Mouse (Mus musculus) testis, adult 2 months (tissue): ENCODE measurements at regions not wholly inside any gene's neighbourhood (a gene's known extent, or its start where the extent isn't known, plus 50 kb on each side); places are given as distances from the start of the nearest gene placed in this dataset.

ENCODE experiments used
- H3K27ac ChIP-seq: fragments of 200-500 bp; 2 replicates; pipeline ENCODE4 v1.5.1; 2012; ENCODE audit warnings: low read depth, low read length; ENCODE audit not compliant: control insufficient read depth, insufficient read depth
- H3K27me3 ChIP-seq: fragments of 200-500 bp; 2 replicates; pipeline ENCODE4 v1.6.1; 2012; ENCODE audit warnings: mild to moderate bottlenecking, low read length, moderate library complexity; ENCODE audit not compliant: control insufficient read depth, insufficient read depth
- H3K36me3 ChIP-seq: fragments of 200-500 bp; 2 replicates; pipeline ENCODE4 v1.6.1; 2012; ENCODE audit warnings: mild to moderate bottlenecking, low read length; ENCODE audit not compliant: control insufficient read depth, insufficient read depth
- H3K4me1 ChIP-seq: fragments of 200-500 bp; 2 replicates; pipeline ENCODE4 v1.6.1; 2012; ENCODE audit warnings: low read length; ENCODE audit not compliant: control insufficient read depth, insufficient read depth
- H3K4me3 ChIP-seq: fragments of 200-500 bp; 2 replicates; pipeline ENCODE4 v1.5.1; 2012; ENCODE audit warnings: low read depth, mild to moderate bottlenecking, low read length, moderate library complexity, mixed read lengths; ENCODE audit not compliant: control insufficient read depth
- CTCF ChIP-seq: fragments of 200-500 bp; IDR thresholded peaks from 2 replicates; pipeline ENCODE4 v1.5.1; 2012; ENCODE audit warnings: low read depth, mild to moderate bottlenecking, inconsistent platforms, low read length, moderate library complexity; ENCODE audit not compliant: control insufficient read depth, insufficient read depth, insufficient replicate concordance
- POLR2A ChIP-seq: fragments of 200-500 bp; IDR thresholded peaks from 2 replicates; pipeline ENCODE4 v1.6.1; 2012; ENCODE audit warnings: low read depth, mild to moderate bottlenecking, inconsistent platforms, low read length, moderate library complexity; ENCODE audit not compliant: control insufficient read depth

DNA sequence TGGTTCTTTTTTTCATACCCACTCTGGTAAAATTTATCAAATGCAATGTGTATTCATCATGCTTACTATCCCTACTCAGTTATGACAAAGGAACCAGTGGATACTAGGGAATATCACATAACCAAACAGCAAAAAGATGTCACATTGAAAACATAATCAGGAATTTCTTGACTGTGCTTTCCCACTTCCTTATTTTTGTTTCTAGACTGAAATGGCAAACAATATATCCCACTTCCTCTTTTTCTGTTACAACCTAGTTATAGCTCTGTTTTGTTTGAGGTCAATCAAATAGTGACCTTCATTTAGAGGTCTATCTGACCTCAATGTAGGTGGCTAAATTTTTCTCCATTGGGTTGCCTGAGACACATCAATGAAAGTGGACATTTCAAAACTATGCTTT lies 359.9 kb downstream of the Gja1 start:
- H3K27ac ChIP-seq: no peak overlapping the region
- no peaks in the 10 kb centered on the region for H3K36me3 ChIP-seq
- no peak overlapping the region for H3K4me3 ChIP-seq
- H3K27me3 ChIP-seq: no peaks in the 10 kb centered on the region
- TF ChIP-seq POLR2A: no peak
- no peak for TF ChIP-seq CTCF
- no peaks in the 10 kb centered on the region for H3K4me1 ChIP-seq

DNA sequence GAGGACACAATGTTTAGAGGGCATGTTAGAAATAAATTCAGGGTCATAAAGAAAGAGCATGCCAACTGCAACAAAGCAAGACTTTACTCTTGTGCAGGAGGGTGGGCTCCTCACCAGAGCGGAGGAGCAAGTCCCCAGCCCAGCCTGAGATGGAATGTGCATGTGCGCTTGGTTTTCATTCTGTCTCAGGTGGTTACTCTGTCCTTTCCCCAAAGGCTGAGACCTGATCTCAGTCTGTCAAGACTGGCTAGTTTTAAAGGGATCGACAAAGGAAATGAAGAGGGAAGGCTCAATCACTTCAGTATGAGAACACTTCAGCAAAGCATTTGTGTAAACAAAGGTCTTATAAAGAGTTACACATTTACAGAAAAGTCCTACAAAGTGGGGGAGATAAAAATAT lies 362.5 kb downstream of the Gja1 start:
- Histone ChIP-seq H3K4me1 (no peaks in the 10 kb centered on the region), H3K36me3 (no peaks in the 10 kb centered on the region), H3K4me3 (no peak overlapping the region), H3K27ac (no peak overlapping the region), H3K27me3 (no peaks in the 10 kb centered on the region)
- TF ChIP-seq POLR2A (no peak), CTCF (no peak)

DNA sequence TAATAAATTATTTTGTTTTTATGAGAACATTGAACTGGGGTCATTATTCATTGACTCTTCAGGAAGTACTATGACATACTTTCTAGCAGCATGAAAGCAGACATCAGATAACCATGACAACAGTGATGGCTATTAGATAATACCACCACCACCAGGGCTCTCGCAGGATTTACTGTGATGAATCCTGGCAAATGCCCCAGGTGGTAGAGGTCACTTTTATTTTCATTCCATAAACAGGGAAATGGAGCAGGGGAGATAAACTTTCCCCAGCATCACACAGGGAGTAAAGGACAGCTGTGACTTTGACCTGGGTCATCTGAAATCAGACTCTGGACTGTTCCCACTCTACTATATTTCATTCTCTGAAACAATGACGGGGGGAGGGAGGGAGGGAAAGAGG lies 375.0 kb downstream of the Gja1 start:
- no peaks in the 10 kb centered on the region for H3K36me3 ChIP-seq
- H3K4me1 ChIP-seq: no peaks in the 10 kb centered on the region
- no peak overlapping the region for H3K4me3 ChIP-seq
- H3K27ac ChIP-seq: no peak overlapping the region
- H3K27me3 ChIP-seq: no peaks in the 10 kb centered on the region
- TF ChIP-seq POLR2A (no peak), CTCF (no peak)

DNA sequence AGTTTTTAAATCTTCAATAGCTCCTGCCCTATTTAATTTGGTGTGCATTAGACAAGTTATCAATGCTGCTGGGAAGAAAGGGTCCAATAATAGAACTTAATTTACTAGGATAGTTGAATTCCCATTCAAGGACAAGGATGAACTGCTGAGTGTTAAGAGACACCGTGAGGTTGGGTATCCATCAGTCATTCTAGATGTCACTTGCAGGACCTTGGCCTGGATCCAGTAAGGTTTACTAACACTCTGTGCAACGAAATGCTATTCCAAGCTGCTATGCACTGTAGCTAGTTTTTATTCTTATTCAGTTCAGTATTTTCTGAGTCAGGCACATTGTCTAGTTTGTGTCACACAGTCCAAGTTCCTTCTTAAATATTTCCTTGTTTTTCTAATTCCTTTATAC lies 376.4 kb downstream of the Gja1 start:
- Histone ChIP-seq H3K4me1 (no peaks in the 10 kb centered on the region), H3K27ac (no peak overlapping the region), H3K36me3 (no peaks in the 10 kb centered on the region), H3K4me3 (no peak overlapping the region), H3K27me3 (no peaks in the 10 kb centered on the region)
- TF ChIP-seq POLR2A (no peak), CTCF (no peak)

DNA sequence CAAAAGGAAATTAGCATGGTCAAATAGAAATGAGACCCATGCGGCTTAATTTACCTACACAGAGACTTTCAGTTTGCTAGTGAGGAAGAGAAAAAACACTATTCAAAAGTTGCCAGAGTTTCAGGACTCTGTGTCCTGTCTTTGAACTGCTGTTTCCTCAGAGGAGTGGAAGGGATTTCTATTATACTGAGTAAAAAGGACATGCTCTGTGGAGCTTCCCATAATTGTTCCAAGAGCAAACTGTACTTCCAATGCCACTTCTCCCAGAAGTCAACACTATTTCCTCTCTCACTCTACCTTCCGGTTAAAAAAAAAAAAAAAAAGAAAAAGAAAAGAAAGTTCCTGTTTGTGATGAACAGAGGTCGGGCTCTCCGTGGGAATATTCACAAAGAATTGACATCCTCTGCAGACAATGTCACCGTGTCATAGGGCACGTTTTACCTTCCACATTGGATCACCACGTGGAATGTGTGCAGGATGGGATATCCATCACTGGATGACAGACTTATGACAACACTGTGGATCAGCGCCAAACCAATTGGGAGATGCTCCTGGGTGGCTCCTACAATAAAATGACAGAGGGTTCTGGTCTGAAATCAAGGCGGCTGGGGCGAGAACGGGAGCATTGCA lies 377.5 kb downstream of the Gja1 start:
- H3K4me3 ChIP-seq: no peak overlapping the region
- no peaks in the 10 kb centered on the region for H3K36me3 ChIP-seq
- H3K27me3 ChIP-seq: no peaks in the 10 kb centered on the region
- H3K27ac ChIP-seq: no peak overlapping the region
- no peaks in the 10 kb centered on the region for H3K4me1 ChIP-seq
- TF ChIP-seq POLR2A (no peak), CTCF (no peak)

DNA sequence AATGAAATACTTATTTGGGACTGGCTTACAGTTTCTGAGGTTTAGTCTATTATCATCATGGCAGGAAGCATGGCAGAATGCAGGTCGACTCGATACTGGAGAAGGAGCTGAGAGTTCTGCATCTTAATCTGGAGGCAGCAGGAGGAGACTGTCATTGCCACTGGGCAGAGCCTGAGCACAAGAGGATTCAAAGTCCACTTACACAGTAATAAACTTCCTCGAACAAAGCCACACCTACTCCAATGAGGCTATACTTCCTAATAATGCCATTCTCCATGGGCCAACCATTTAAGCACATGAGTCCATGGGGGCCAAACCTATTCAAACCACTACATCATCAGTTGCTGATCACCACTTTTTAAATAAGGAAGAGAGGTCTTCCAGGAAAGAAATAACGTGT lies 393.5 kb downstream of the Gja1 start:
- no peak overlapping the region for H3K4me3 ChIP-seq
- peaks cover 3% of the 10 kb centered on the region for H3K4me1 ChIP-seq
- no peaks in the 10 kb centered on the region for H3K36me3 ChIP-seq
- no peaks in the 10 kb centered on the region for H3K27me3 ChIP-seq
- no peak overlapping the region for H3K27ac ChIP-seq
- no peak for TF ChIP-seq POLR2A
- no peak for TF ChIP-seq CTCF

DNA sequence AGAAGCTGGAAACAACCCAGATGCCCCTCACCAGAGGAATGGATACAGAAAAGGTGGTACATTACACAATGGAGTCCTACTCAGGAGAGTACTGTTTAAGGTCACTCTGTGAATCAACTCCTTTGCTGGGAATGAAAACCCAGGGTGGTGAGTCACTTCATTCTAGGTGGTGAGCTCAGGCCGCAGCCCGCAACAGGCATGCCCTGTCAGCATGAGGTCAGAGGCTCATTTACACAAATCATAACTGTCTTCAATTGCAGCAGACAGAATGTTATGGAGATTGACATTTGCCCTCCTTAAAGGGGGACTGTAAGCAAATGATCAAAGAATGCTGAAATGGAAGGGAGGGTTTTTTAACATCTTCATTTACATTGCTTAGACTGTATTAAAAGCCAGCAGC lies 405.1 kb downstream of the Gja1 start:
- H3K27me3 ChIP-seq: no peaks in the 10 kb centered on the region
- TF ChIP-seq POLR2A: no peak
- TF ChIP-seq CTCF: no peak

DNA sequence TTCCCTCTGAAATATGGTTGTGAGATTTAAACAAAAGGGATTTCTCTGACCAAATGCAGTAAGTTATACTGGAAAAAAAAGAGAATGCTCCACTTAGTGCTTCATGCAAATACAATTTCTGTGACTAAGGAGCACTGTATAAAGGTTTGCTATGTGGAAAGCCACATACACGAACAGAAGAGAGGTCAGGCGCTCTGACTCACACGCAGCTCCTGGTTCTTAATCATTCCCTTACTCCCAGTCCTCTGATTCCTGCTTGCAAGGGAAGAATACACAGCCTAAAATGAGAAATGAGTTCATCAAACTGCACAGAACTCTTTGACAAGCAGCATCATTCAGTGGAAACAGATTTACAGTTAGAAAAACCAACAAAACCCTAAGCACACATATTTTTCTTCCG lies 406.8 kb downstream of the Gja1 start:
- TF ChIP-seq CTCF: no peak
- TF ChIP-seq POLR2A: no peak
- H3K36me3 ChIP-seq: no peaks in the 10 kb centered on the region
- H3K27ac ChIP-seq: no peak overlapping the region
- no peak overlapping the region for H3K4me3 ChIP-seq
- H3K4me1 ChIP-seq: no peaks in the 10 kb centered on the region
- H3K27me3 ChIP-seq: no peaks in the 10 kb centered on the region

More for the DNA sequence above, 405.1 kb downstream of the Gja1 start:
- H3K4me3 ChIP-seq: no peak overlapping the region
- no peaks in the 10 kb centered on the region for H3K36me3 ChIP-seq
- H3K27ac ChIP-seq: no peak overlapping the region
- H3K4me1 ChIP-seq: no peaks in the 10 kb centered on the region

DNA sequence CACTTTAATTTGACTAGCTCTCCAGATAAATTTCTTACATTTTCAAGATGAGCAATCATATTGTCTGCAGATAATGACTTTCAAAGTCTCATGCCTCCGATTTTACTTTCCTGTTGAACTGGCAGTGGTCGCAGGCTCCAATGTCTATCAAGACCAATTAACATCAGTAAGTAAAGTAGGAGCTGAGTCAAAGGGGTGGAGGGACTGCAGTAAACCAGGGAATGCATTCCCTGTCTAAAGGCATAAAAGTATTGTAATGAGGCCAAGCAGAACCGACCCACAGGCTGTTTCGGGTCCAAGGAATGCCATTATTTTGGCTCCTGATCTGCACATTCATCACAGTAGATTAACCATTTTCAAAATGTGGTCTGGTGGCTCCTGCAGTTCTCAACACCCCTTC lies 411.0 kb downstream of the Gja1 start:
- H3K4me1 ChIP-seq: no peaks in the 10 kb centered on the region
- no peaks in the 10 kb centered on the region for H3K27me3 ChIP-seq
- no peak overlapping the region for H3K27ac ChIP-seq
- no peaks in the 10 kb centered on the region for H3K36me3 ChIP-seq
- TF ChIP-seq POLR2A (no peak), CTCF (no peak)
- H3K4me3 ChIP-seq: no peak overlapping the region
